Mouse (Mus musculus) ES-CJ7 (cell line): ENCODE measurements at regions not wholly inside any gene's neighbourhood (a gene's known extent, or its start where the extent isn't known, plus 50 kb on each side); places are given as distances from the start of the nearest gene placed in this dataset.

Experiments used
- DNase-seq: peaks from one replicate; pipeline ENCODE4 v3.0.0; 2011; ENCODE audit warnings: low read depth, low spot score

GRCm38 (mm10) chr4:79052723-79053122, 841.0 kb upstream of the Ptprd start:
- peak; percentile 3 for DNase-seq
